Mouse (Mus musculus) hindbrain, embryonic 10.5 days (tissue): ENCODE data around the gene Hps3. TPM values are rescaled to one million over a fixed set of nuclear protein-coding genes. Genes with fewer than 3 reads are reported as not detected.

Source experiments
- DNase-seq: peaks from one replicate; pipeline ENCODE4 v3.0.0-alpha.2; 2017; ENCODE audit warnings: low spot score
- H3K27ac ChIP-seq: fragments of 300-500 bp; sonication (generic); 2 replicates; pipeline ENCODE4 v1.5.1; 2016; ENCODE audit warnings: mild to moderate bottlenecking, moderate library complexity
- H3K27me3 ChIP-seq: fragments of 300-500 bp; sonication (generic); 2 replicates; pipeline ENCODE4 v1.6.1; 2016; ENCODE audit warnings: mild to moderate bottlenecking; ENCODE audit not compliant: poor library complexity, insufficient read depth, severe bottlenecking
- H3K36me3 ChIP-seq: fragments of 300-500 bp; sonication (generic); 2 replicates; pipeline ENCODE4 v1.6.1; 2016; ENCODE audit warnings: mild to moderate bottlenecking, moderate library complexity
- H3K4me1 ChIP-seq: fragments of 300-500 bp; sonication (generic); replicated peaks from 2 replicates; pipeline ENCODE4 v1.6.1; 2016; ENCODE audit warnings: mild to moderate bottlenecking
- H3K4me3 ChIP-seq: fragments of 300-500 bp; sonication (generic); 2 replicates; pipeline ENCODE4 v1.5.1; 2016; ENCODE audit warnings: mild to moderate bottlenecking, moderate library complexity
- H3K9me3 ChIP-seq: fragments of 300-500 bp; sonication (generic); 2 replicates; pipeline ENCODE4 v1.6.1; 2016; ENCODE audit warnings: mild to moderate bottlenecking, moderate library complexity
- WGBS: fragments of 180-500 bp; shearing (Covaris S2); methylation state at CpG from one replicate; pipeline ENCODE4 v1.1.7; 2016; 5-methylcytosine and 5-hydroxymethylcytosine counted together
- polyA plus RNA-seq: library from polyadenylated mRNA; unstranded; fragments of >200 nt; fragmentation: Nextera tagmentation; extraction: Ambion mirVana; gene quantifications from 2 replicates; pipeline ENCODE4 v1.2.1, GENCODE M21; 2016

The Hps3 gene
- polyA plus RNA-seq, 1 experiment from 2014 or later, result 10.5 TPM

GRCm38 (mm10) chr3:20000806-20001205, 34.3 kb downstream of the Hps3 start:
- peaks cover 48% of the 10 kb centered on the region for H3K36me3 ChIP-seq
- DNase-seq, result no peak
- 0 out of 2 replicates have a peak overlapping the region, but pooled peaks have one; percentile 23 for H3K27ac ChIP-seq
- 60% methylated on average over 4 of the region's 4 CpGs for WGBS
- no peaks in the 10 kb centered on the region for H3K4me1 ChIP-seq
- no peaks in the 10 kb centered on the region for H3K9me3 ChIP-seq
- no peak overlapping the region for H3K4me3 ChIP-seq
- H3K27me3 ChIP-seq, result no peaks in the 10 kb centered on the region

- H3K4me1 ChIP-seq, result no peaks in the 10 kb centered on the region
- H3K36me3 ChIP-seq, result peaks cover 57% of the 10 kb centered on the region
- H3K9me3 ChIP-seq, result no peaks in the 10 kb centered on the region
- WGBS, result 90% methylated on average over 2 of the region's 2 CpGs
- H3K4me3 ChIP-seq, result no peak overlapping the region
- H3K27ac ChIP-seq, result no peak overlapping the region
- no peaks in the 10 kb centered on the region for H3K27me3 ChIP-seq
- no peak for DNase-seq
Measured at GRCm38 (mm10) chr3:19999551-19999950, 35.6 kb downstream of the Hps3 start.

GRCm38 (mm10) chr3:19992388-19992787, 42.7 kb downstream of the Hps3 start:
- H3K9me3 ChIP-seq, result no peaks in the 10 kb centered on the region
- H3K36me3 ChIP-seq, result peaks cover 17% of the 10 kb centered on the region
- 0 out of 2 replicates have a peak, but pooled peaks cover 3% of the 10 kb centered on the region for H3K4me1 ChIP-seq
- H3K27me3 ChIP-seq, result no peaks in the 10 kb centered on the region
- DNase-seq, result no peak
- WGBS, result 89% methylated on average over 4 of the region's 4 CpGs
- H3K4me3 ChIP-seq, result no peak overlapping the region
- H3K27ac ChIP-seq, result no peak overlapping the region

GRCm38 (mm10) chr3:19990031-19990430, 45.1 kb downstream of the Hps3 start:
- no peak overlapping the region for H3K27ac ChIP-seq
- no peaks in the 10 kb centered on the region for H3K9me3 ChIP-seq
- H3K4me1 ChIP-seq, result 0 out of 2 replicates have a peak, but pooled peaks cover 3% of the 10 kb centered on the region
- H3K36me3 ChIP-seq, result 0 out of 2 replicates have a peak, but pooled peaks cover 2% of the 10 kb centered on the region
- H3K27me3 ChIP-seq, result no peaks in the 10 kb centered on the region
- 78% methylated on average over 3 of the region's 3 CpGs for WGBS
- no peak overlapping the region for H3K4me3 ChIP-seq
- DNase-seq, result no peak

GRCm38 (mm10) chr3:19986123-19986522, 49.0 kb downstream of the Hps3 start:
- no peaks in the 10 kb centered on the region for H3K9me3 ChIP-seq
- H3K36me3 ChIP-seq, result no peaks in the 10 kb centered on the region
- 0 out of 2 replicates have a peak, but pooled peaks cover 3% of the 10 kb centered on the region for H3K4me1 ChIP-seq
- no peak overlapping the region for H3K27ac ChIP-seq
- no peaks in the 10 kb centered on the region for H3K27me3 ChIP-seq
- no peak overlapping the region for H3K4me3 ChIP-seq
- WGBS, result 30% methylated on average over 3 of the region's 3 CpGs
- DNase-seq, result no peak

GRCm38 (mm10) chr3:19982846-19983245, 52.3 kb downstream of the Hps3 start:
- Histone ChIP-seq H3K4me1 (0 out of 2 replicates have a peak, but pooled peaks cover under 1% of the 10 kb centered on the region), H3K9me3 (no peaks in the 10 kb centered on the region)

GRCm38 (mm10) chr3:19981156-19981555, 54.0 kb downstream of the Hps3 start:
- no peak overlapping the region for H3K27ac ChIP-seq
- no peaks in the 10 kb centered on the region for H3K36me3 ChIP-seq
- H3K4me3 ChIP-seq, result no peak overlapping the region
- WGBS, result 83% methylated on average over 2 of the region's 2 CpGs
- H3K4me1 ChIP-seq, result no peaks in the 10 kb centered on the region
- no peak for DNase-seq
- no peaks in the 10 kb centered on the region for H3K9me3 ChIP-seq
- no peaks in the 10 kb centered on the region for H3K27me3 ChIP-seq

More at GRCm38 (mm10) chr3:19982846-19983245, 52.3 kb downstream of the Hps3 start:
- DNase-seq, result no peak
- no peak overlapping the region for H3K27ac ChIP-seq
- H3K36me3 ChIP-seq, result no peaks in the 10 kb centered on the region
- H3K4me3 ChIP-seq, result no peak overlapping the region
- no peaks in the 10 kb centered on the region for H3K27me3 ChIP-seq

- Histone ChIP-seq H3K36me3 (no peaks in the 10 kb centered on the region), H3K4me1 (no peaks in the 10 kb centered on the region), H3K27ac (no peak overlapping the region), H3K4me3 (no peak overlapping the region), H3K27me3 (no peaks in the 10 kb centered on the region), H3K9me3 (no peaks in the 10 kb centered on the region)
- DNase-seq, result no peak
- WGBS, result 53% methylated on average over 4 of the region's 4 CpGs
Measured at GRCm38 (mm10) chr3:19978474-19978873, 56.6 kb downstream of the Hps3 start.

- H3K36me3 ChIP-seq, result no peaks in the 10 kb centered on the region
- DNase-seq, result no peak
- 70% methylated on average over 4 of the region's 4 CpGs for WGBS
- H3K27me3 ChIP-seq, result no peaks in the 10 kb centered on the region
- no peak overlapping the region for H3K27ac ChIP-seq
- no peaks in the 10 kb centered on the region for H3K9me3 ChIP-seq
- H3K4me3 ChIP-seq, result no peak overlapping the region
- H3K4me1 ChIP-seq, result no peaks in the 10 kb centered on the region
Measured at GRCm38 (mm10) chr3:19966072-19966471, 69.0 kb downstream of the Hps3 start.

GRCm38 (mm10) chr3:19965239-19965638, 69.9 kb downstream of the Hps3 start:
- no peaks in the 10 kb centered on the region for H3K9me3 ChIP-seq
- no peaks in the 10 kb centered on the region for H3K27me3 ChIP-seq
- no peaks in the 10 kb centered on the region for H3K36me3 ChIP-seq
- WGBS, result 89% methylated on average over 5 of the region's 5 CpGs
- no peak for DNase-seq
- H3K4me3 ChIP-seq, result no peak overlapping the region
- H3K4me1 ChIP-seq, result peaks cover 7% of the 10 kb centered on the region; the same call in 1 of the 2 replicates
- no peak overlapping the region for H3K27ac ChIP-seq

- no peak overlapping the region for H3K4me3 ChIP-seq
- H3K36me3 ChIP-seq, result no peaks in the 10 kb centered on the region
- 79% methylated on average over 2 of the region's 2 CpGs for WGBS
- H3K27me3 ChIP-seq, result no peaks in the 10 kb centered on the region
- peaks cover 12% of the 10 kb centered on the region; the same call in 1 of the 2 replicates for H3K4me1 ChIP-seq
- H3K9me3 ChIP-seq, result no peaks in the 10 kb centered on the region
- no peak for DNase-seq
- H3K27ac ChIP-seq, result no peak overlapping the region
Measured at GRCm38 (mm10) chr3:19964625-19965188, 70.4 kb downstream of the Hps3 start.

- Histone ChIP-seq H3K36me3 (no peaks in the 10 kb centered on the region), H3K4me3 (no peak overlapping the region), H3K4me1 (peaks cover 18% of the 10 kb centered on the region; the same call in 1 of the 2 replicates), H3K27ac (no peak overlapping the region), H3K9me3 (no peaks in the 10 kb centered on the region), H3K27me3 (no peaks in the 10 kb centered on the region)
- DNase-seq, result no peak
- WGBS, result 89% methylated on average over 3 of the region's 3 CpGs
Measured at GRCm38 (mm10) chr3:19962769-19963513, 72.2 kb downstream of the Hps3 start.

- WGBS, result 86% methylated on average over 2 of the region's 2 CpGs
- H3K27me3 ChIP-seq, result no peaks in the 10 kb centered on the region
- no peak for DNase-seq
Measured at GRCm38 (mm10) chr3:19961341-19961740, 73.8 kb downstream of the Hps3 start.

More at GRCm38 (mm10) chr3:19961341-19961740, 73.8 kb downstream of the Hps3 start:
- H3K4me3 ChIP-seq, result no peak overlapping the region
- H3K36me3 ChIP-seq, result no peaks in the 10 kb centered on the region
- H3K9me3 ChIP-seq, result no peaks in the 10 kb centered on the region
- H3K4me1 ChIP-seq, result peaks cover 30% of the 10 kb centered on the region
- H3K27ac ChIP-seq, result no peak overlapping the region
